Mouse (Mus musculus) layer of hippocampus, adult 9-10 months (tissue): ENCODE data around the gene Ptpre.
A peak's percentile ranks its signal among the peaks of the same experiment; 100 is the strongest.
"Not testable (repeated sequence)": the region's sequence is repeated elsewhere in the genome, so short reads cannot be mapped to it uniquely, and the experiment has no call there.

Experiments used
- DNase-seq: peaks from one replicate; pipeline ENCODE4 v3.0.0; 2022; ENCODE audit warnings: low spot score

Gene Ptpre

GRCm38 (mm10) chr7:135537341-135537901, at the start of gene Ptpre:
TSS of gene Ptpre (plus strand) at chr7:135537481.
- DNase-seq: peak; percentile 71

- DNase-seq: no peak
These were observed 49.0 kb upstream of the Ptpre start for GRCm38 (mm10) chr7:135488214-135488810.

GRCm38 (mm10) chr7:135489724-135490499, 47.4 kb upstream of the Ptpre start:
- DNase-seq: no peak

GRCm38 (mm10) chr7:135490500-135490886, 46.8 kb upstream of the Ptpre start:
- DNase-seq: no peak

GRCm38 (mm10) chr7:135495303-135495702, 42.0 kb upstream of the Ptpre start:
- DNase-seq: no peak

GRCm38 (mm10) chr7:135498565-135499186, 38.6 kb upstream of the Ptpre start:
- DNase-seq: no peak

- DNase-seq: no peak
These were observed 37.9 kb upstream of the Ptpre start for GRCm38 (mm10) chr7:135499403-135499802.

GRCm38 (mm10) chr7:135506506-135506905, 30.8 kb upstream of the Ptpre start:
- not testable (repeated sequence) for DNase-seq

GRCm38 (mm10) chr7:135508602-135509001, 28.7 kb upstream of the Ptpre start:
- DNase-seq: no peak

- no peak for DNase-seq
These were observed 28.0 kb upstream of the Ptpre start for GRCm38 (mm10) chr7:135509272-135509671.

GRCm38 (mm10) chr7:135510431-135510830, 26.9 kb upstream of the Ptpre start:
- no peak for DNase-seq

- no peak for DNase-seq
These were observed 25.6 kb upstream of the Ptpre start for GRCm38 (mm10) chr7:135511723-135512122.

GRCm38 (mm10) chr7:135517191-135517590, 20.1 kb upstream of the Ptpre start:
- DNase-seq: no peak

- DNase-seq: no peak
These were observed 17.0 kb upstream of the Ptpre start for GRCm38 (mm10) chr7:135520241-135520640.

GRCm38 (mm10) chr7:135521755-135522512, 15.3 kb upstream of the Ptpre start:
- DNase-seq: no peak

GRCm38 (mm10) chr7:135523981-135524380, 13.3 kb upstream of the Ptpre start:
- no peak for DNase-seq

GRCm38 (mm10) chr7:135524424-135524967, 12.8 kb upstream of the Ptpre start:
- no peak for DNase-seq

GRCm38 (mm10) chr7:135526574-135527152, 10.6 kb upstream of the Ptpre start:
- DNase-seq: no peak

- no peak for DNase-seq
These were observed 10.1 kb upstream of the Ptpre start for GRCm38 (mm10) chr7:135527169-135527568.

GRCm38 (mm10) chr7:135528515-135528914, 8.8 kb upstream of the Ptpre start, which contains the start of gene Clrn3:
TSS of gene Clrn3 (minus strand) at chr7:135528654.
- DNase-seq: no peak

GRCm38 (mm10) chr7:135529068-135529467, 8.2 kb upstream of the Ptpre start:
- no peak for DNase-seq
